Mouse (Mus musculus) natural killer cell, adult 2 months (primary cell): ENCODE results near the gene Sytl1.

Experiments used
- DNase-seq, 2 experiments: peaks; one replicate each; pipeline ENCODE4 v3.0.0; 2022; ENCODE audit warnings: low spot score in 2 of 2

Sytl1 gene

GRCm38 (mm10) chr4:133262882-133263281 is at the start of gene Sytl1:
Gene Sytl1 (minus strand): TSS chr4:133263113.
- DNase-seq, result peak; percentile 18 to 23

- peak; percentile 70 to 80 for DNase-seq
These were observed 47.0 kb upstream of the Sytl1 start for GRCm38 (mm10) chr4:133309948-133310347.

DNA sequence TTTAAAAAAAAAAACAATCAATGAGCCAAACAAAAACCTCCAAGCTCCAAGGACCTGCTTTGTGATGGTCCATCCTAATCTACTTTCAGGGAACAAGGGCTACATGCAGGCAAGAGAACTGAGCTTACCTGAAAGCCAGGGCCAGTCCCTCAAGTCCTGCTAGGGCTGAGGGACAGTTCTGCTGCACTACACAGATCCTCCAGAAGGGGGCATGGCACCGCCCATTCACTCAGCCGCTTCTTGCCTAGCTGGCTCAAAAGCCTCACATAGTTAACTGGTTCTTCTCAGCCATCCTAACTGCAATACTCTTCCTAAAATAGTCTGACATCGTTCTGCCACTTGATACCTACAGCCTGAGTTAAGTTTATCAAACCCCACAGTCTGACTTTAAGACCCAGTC is 44.4 kb upstream of the Sytl1 start:
- peak; percentile 51 to 71 for DNase-seq

DNA sequence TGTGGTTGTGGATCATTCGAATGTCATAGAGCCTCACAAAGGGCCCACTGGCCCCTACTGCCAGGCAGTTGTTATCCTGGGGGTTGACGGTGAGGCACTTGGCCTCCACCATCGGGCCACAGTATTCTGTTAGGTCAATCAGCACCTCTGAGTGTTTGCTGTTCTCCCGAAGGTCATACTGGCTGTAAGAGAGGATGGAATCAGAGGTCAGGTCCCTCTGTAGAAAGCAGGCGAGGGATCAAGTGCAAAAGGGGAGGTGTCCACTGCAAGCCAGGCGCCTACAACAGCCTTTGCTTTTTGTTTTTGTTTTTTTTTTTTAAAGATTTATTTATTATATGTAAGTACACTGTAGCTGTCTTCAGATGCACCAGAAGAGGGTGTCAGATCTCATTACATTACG is 42.9 kb upstream of the Sytl1 start:
- DNase-seq, result no peak

DNA sequence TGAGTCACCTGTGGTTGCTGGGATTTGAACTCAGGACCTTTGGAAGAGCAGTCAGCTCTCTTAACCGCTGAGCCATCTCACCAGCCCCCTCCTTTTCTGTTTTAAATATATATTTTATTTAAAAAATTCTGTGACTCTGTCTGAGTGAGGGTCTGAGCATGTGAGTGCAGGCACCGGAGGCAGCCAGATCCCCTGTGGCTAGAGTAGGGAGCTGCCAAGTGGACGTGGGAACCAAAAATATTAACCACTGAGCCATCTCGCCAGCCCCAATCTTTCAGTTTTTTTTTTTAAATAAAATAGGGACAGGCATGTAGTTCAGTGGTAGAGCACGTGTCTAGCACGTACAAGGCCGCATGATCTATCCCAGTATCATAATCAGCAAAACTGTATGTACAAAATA is 41.9 kb upstream of the Sytl1 start:
- no peak for DNase-seq

GRCm38 (mm10) chr4:133302668-133303067 is 39.8 kb upstream of the Sytl1 start:
- DNase-seq, result no peak

- peak; percentile 32 to 54 for DNase-seq
These were observed 38.9 kb upstream of the Sytl1 start for GRCm38 (mm10) chr4:133301802-133302201.

GRCm38 (mm10) chr4:133300421-133300820 is 37.5 kb upstream of the Sytl1 start:
- no peak for DNase-seq

- no peak for DNase-seq
These were observed 36.8 kb upstream of the Sytl1 start for GRCm38 (mm10) chr4:133299701-133300100.

GRCm38 (mm10) chr4:133298516-133299365 is 35.8 kb upstream of the Sytl1 start:
- DNase-seq, result no peak

DNA sequence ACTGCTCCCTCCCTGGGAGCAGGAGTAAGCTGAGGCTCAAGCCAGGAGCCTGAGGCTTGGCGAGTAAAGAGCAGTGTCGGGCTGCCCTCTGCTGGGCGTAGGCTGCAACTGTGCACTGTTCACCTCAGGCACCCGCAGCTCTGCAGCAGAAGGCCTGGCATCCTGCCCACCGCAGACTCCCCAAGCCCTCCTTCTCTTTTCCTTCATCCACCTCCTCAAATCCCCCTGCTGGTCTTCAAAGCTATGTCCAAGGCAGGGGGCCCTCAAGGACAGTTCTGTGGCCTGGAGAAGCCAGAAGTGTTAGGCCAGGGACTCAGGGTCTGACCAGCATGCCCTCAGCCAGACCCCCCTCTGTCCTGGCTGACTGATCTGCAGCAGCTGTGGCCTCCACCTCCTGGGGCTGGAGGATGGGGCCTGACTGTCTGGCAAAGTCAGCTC is 34.9 kb upstream of the Sytl1 start:
- peak; percentile 53 to 68 for DNase-seq

DNA sequence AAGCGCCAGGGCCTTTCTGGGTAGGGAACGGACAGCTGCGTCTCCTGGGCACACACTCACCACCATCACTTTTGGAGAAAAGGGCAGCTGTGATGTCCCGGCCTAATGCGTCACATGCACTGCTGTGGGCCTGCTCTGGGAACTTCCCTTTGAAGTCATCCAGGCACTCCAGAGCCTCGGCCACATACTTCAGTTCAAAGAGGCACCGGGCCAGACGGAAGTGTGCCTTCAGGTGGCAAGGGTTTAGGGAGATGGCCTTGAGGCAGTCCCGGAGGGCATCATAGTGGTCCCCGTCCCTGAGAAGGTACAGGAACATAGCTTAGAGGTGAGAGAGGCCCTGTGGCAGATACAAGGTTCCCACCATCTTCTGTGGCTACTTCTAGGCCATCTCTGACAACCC is 34.4 kb upstream of the Sytl1 start:
- DNase-seq, result no peak

DNA sequence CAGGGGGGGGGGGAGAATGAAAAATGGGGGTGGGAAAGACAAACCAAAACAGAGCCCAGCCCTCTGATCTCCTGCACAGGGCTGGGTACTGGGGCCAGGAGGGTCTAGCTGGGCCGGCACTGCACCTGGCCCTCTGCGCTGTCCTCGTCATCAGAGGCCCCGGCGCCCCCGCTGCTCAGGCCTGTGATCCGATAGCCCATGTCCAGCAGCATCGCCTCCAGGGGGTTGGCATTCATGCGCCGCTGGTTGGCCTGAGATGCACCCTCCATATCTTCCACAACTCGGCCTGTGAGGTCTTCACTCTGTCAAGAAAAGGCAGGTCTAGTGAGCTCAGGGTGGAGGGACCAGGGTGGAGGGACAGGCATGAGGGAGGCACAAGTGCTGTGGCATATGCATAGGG is 31.2 kb upstream of the Sytl1 start:
- no peak for DNase-seq

DNA sequence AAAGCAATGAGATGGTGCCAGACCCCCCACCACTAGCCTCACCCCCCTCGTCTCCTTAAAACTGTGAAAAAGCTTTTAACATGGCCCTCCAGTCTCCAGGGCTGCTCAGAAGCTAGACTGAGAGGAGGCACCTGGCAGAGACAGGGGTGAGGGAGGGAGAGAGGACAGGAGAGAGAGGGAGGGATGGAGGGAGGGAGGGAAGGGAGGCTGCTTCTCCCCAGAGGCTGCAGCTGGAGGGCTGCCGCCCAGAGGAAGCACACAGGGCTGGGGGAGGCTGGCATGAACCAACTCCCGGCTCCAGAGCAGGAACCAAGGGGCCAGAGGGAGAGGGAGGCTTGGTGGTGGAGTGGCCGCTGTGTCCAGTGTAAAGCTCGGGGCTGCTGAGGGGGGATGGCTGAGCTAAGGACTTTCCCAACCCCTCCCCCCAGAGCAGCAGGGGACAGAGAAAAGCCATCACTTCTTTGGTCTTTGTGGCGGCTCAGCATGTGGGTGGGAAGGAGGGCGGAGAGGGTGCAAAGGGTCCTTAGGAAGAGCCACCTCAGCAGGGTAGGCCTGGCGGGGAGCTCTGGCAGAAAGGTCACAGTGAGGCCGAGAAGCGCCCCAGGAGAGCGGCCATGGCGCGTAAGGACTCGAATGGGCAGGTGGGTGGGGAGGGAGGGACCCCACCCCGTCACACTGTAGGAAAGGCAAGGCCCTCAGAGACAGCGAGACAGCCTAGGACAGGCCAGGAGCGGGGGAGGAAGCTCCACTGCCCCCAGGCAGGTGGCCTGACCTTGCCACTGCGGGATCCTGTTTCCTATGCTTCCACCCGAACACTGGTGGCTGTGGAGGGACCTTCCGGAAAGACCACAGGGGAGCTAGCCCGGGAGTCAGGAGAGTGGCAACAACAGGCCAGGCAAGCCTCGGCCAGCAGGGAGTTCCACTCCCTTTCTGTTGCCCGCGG is 30.3 kb upstream of the Sytl1 start:
- no peak for DNase-seq

GRCm38 (mm10) chr4:133292405-133292804 is 29.5 kb upstream of the Sytl1 start:
- no peak for DNase-seq

GRCm38 (mm10) chr4:133291255-133291654 is 28.3 kb upstream of the Sytl1 start:
- no peak for DNase-seq

DNA sequence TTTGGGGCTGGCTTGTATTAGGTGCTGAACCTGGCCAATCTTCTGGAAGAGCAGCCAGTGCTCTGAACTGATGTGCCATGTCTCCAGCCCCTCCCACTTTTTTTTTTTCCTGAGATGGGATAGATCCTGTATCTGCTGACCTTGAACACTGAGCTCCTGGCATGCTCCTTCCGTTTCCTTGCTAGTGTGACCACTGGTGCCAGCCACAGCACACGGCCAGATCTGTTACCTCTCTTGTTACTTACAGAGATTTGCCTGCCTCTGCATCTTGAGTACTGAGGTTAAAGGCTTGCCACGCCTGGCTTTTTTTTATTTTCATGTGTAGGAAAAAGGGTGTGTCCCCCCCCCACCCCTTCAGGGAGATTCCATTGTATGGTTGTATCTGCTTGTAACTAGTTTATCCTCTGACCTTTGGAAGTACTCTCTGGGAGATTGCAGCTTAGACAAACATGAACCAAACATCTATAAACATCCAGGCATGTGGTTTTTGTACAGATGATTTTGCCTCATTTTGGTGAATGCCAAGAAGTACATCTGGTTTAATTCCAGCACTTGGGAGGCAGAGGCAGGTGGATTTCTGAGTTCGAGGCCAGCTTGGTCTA is 23.7 kb upstream of the Sytl1 start:
- no peak for DNase-seq

- no peak for DNase-seq
These were observed 23.0 kb upstream of the Sytl1 start for GRCm38 (mm10) chr4:133285950-133286349.

- DNase-seq, result no peak
These were observed 22.4 kb upstream of the Sytl1 start for GRCm38 (mm10) chr4:133285299-133285698.

- no peak for DNase-seq
These were observed 19.7 kb upstream of the Sytl1 start for GRCm38 (mm10) chr4:133282656-133283055.

DNA sequence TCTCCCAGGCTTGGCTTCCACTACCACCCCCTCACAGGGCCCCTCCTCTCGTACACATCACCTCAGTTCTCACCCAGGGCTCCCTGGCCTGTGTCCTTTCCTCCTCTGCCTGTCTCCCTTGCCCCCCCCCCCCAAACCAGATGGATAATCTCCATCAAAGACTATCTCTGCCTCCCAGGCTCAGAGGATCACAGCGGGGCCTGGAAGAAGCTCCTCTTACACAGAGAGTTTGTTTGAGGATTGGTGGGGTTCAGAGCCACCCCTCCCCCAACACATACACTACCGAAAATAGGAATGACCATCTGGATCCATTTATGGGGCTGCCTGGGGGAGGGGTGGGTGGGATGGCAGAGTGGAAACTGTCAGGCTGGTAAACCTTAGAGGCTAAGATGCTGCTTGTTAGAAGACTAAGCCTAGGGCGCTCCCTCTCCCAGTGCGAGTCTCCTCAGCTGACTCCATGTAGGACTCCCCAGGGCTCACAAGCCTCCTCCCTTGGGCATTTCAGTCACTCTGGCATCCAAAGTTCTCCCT is 19.1 kb upstream of the Sytl1 start:
- no peak for DNase-seq

DNA sequence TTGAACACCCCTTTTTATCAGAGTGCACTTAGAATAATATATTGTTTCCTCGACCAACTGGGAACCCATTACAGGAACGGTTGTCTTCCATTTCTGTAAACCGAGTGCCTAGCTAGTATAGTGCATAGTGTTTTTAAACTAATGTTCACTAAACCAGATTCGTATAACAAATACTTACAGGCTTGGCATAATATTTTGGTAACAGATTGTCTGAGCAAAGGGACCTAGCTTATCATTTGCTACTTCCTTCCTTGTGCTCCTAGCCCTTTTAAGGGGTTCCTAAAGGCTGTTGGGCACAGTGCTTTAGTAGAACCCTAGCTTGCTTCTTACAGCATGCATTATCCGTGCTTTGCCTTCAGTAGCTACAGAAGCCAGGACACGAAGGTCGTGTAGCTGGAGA is 18.6 kb upstream of the Sytl1 start:
- no peak for DNase-seq
